Mouse (Mus musculus): ENCODE measurements around the gene Prickle3.
A peak's percentile ranks its signal among the peaks of the same experiment; 100 is the strongest.

Prickle3 gene

DNA sequence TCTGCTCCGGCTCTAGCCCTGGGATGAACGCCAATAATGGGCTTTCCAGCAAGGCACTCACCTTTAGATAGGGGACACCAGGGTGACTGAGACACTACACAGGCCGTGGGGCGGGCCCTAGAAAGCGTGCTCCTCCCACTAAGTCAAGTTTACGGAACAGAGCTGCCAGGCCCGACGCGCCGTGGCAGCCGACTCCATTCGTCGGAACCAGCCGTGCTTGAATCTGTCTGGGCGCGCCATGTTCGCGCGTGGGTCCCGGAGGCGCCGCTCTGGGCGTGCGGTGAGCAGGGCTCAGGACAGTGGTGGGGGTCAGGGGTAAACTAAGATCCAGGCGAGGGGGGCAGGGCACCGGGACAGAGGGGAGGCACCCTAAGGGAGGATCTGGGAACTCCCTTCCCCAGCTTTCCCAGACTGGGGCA lies at the start of gene Prickle3:
Gene Prickle3 (plus strand): TSS at position 40 of the 419 bp plus-strand sequence.
- DNase-seq (ENCODE audit: extremely low spot score, low read depth, low spot score) = no peak

DNA sequence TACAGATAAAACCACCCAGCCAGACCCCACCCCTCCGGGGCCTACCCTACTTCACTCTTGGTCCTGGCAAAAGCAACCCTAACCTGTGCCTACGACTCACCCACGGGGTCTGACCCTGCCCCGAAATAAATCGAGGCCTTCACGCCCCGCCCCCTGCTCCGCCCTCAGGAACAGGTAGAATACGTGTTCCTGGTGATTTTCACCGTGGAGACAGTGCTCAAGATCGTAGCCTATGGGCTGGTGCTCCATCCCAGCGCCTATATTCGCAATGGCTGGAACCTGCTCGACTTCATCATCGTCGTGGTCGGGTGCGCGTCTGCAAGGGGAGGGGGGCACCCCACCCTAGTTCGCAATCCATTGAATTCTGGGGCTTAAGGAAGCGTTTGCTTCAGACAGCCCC lies 47.0 kb upstream of the Prickle3 start:
- DNase-seq (ENCODE audit: extremely low spot score, low read depth, low spot score) = no peak

DNA sequence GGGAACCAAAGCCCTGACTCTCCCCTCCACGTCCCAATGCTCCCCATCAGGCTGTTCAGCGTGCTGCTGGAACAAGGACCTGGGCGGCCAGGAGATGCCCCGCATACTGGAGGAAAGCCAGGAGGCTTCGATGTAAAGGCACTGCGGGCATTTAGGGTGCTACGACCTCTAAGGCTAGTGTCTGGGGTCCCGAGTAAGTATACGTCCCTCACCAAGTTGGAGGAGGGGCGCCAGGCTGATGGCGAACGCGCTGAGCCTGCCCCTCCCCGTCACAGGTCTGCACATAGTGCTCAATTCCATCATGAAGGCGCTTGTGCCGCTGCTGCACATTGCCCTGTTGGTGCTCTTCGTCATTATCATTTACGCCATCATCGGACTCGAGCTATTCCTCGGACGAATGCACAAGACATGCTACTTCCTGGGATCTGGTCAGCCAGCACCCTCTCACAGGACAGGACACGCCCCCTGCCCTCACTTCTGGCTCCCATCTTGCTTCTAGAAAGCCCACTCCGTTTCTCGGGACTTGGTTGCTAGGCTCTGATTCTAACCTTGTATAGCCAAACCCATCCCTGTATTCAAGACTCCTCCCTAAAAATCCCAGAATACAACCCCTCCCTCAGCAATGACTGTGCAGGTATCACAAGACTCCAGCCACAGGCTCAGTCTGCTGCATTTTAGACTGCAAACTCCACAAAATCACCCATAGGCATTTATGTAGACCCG lies 46.4 kb upstream of the Prickle3 start:
- DNase-seq (ENCODE audit: extremely low spot score, low read depth, low spot score) = no peak

DNA sequence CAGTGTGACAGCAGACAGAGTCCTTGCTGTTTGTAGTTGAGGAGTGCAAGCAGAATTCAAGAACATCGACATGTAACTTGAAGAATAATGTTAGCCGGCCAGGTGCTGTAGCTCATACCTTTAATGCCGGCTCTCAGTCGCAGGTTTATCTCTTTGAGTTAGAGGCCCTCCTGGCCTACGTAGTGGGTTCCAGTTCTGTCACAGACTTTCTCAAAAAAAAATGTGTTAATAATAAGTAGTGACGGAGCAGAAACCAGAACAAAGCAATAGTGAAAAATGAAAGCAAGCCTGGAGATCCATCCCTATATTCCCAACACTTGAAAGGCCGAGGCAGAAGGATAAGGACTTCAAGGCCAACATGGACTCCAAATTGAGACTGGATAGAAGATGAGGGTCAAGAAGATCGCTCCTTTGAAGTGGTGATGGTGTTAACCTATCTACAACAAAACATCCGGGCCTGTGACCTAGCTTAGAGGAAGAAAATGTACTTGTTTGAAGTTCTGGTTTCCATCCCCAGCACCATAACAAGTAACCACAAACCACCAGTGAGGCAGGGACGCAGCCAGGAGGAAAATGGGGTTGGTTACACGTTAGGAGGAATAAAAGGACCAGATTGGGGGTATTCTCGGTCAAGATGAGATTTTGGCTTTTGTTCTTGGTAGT lies 39.0 kb upstream of the Prickle3 start:
- no peak for DNase-seq (ENCODE audit: extremely low spot score, low read depth, low spot score)

DNA sequence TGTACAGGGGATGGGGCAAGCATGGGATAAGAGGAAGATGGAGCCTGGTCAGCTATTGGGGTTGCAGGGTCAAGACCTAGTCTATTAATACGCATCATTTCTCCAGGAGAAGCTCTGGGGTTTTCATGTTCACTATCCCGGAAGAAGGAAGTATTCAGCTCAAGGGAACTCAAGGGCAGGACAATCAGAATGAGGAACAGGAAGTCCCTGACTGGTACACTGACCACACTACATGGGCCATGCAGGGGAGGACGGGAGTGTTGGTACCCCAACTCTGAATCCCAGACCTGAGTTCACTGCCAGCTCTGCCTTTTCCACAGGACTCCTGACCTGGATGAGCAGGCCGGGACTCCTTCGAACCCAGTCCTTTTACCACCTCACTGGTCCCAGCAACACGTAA lies 24.5 kb upstream of the Prickle3 start:
- no peak for DNase-seq (ENCODE audit: extremely low spot score, low read depth, low spot score)

DNA sequence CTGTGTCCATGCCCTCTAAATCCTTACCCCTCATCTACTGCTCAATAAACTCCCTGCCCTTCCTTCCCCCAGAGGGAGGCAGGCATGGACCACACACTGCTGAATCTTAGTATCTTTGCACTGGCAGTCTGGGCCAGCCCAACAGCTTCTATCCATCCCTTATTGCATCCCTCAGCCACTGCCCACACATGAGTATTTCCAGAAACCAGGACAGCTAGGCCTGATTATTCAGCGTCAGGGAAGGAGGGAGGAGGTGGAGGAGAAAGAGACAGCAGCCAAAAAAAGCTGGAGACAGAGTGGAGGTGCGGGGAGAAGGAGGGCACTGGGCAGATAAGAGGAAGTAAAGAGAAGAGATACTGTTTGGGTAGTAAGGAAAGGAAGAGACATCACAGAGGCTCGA lies 22.0 kb upstream of the Prickle3 start:
- DNase-seq (ENCODE audit: extremely low spot score, low read depth, low spot score) = no peak

DNA sequence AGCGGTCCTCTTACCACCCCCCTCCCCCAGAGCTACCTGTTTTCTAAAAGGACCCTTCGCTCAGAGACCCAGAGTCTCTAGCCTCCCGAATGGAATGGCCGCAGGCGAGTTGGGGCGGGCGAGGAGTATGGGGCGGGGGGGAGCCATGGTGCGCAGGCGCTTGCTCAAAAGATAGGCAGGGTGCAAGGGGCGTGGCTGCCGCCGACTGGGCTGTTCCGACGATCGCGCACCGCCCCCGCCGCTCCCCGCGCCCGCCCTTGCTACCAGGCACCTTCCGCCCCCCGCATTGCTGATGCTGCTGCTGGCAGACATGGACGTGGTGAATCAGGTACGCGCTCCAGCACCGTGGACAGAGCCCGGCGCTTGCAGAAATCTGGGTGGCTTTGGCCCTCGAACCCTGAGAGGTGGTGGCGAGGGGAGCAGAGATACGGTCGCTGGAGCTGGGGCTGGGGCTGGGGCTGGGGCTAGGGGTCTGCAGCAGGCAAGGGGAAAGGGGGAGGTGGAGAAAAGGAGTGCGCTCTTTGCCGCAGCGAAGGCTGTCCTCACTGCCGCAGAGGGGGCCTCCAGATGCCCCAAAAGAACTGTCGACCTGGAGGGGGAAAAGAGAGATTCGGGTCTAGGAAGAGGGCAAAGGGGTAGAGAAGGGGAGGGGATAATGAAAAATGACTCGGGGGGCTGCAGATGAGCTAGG lies 18.5 kb upstream of the Prickle3 start, which contains the start of gene Syp:
Gene Syp (plus strand): TSS at position 71 of the 691 bp plus-strand sequence.
- DNase-seq (ENCODE audit: extremely low spot score, low read depth, low spot score) = no peak

DNA sequence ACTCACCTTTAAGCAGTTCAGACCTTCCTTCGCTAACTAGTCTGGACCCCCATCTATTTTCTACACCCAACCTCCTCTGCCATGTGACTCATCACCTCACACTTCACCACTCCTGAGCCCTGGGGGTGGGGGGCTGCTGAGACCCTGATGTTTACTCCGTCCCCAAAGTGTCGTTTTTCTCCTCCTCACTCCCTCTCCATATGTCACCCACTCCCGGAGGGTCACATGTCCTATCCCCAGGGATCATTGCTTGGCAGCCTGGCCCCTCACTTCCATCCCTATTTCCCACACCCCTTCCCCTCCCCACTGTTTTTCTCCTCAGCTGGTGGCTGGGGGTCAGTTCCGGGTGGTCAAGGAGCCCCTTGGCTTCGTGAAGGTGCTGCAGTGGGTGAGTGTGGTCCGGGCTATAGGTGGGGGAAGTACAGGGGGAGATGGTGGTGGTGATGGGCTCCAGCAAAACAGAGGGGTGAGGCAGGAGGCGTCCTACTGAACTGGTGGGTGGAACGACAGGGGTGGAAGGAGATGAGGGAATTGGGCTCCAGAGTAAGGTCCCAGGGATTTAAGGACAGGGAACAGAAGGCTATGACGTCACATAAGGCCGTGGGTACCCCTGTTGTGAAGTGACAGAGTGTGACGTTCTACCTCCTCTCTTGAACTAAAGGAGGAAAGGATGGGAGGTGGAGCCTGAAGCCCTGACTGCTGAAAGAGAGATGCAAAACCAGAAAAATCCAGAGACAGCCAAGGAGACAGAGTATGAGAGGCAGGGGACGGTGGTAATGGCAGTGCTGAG lies 17.3 kb upstream of the Prickle3 start:
- DNase-seq (ENCODE audit: extremely low spot score, low read depth, low spot score) = no peak

DNA sequence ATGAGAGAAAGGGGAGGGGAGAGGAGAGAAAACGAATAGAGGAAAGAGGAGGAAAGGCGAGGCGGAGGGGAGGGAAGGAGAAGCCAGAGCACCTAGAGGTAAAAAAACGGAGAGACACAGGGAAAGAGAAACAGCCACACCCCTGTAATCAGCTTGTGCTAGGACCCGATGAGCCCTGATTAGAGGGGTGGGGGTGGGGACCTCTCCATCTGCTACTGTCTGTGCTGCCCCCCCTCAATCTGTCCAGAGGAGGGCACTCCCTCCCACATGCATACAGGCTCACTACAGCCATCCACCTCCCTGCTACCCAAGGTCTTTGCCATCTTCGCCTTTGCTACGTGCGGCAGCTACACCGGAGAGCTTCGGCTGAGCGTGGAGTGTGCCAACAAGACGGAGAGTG lies 16.3 kb upstream of the Prickle3 start:
- no peak for DNase-seq (ENCODE audit: extremely low spot score, low read depth, low spot score)

DNA sequence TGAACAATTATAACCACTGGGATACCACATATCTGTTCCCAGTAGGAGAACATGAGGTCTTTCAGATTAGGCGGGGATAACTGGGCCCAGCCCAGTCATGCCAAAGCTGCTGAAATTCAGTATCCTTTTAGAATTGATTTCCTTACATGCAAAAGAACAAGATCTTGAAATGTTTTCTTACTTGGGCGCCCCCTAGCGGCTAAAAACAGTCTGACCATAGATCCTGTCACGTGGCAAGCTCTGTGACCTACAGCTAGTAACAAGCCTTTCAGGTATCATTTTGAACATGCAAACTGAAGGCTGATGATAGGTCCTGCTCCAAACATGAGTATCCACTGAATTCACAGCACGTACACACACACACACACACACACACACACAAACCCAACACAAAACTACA lies 11.7 kb upstream of the Prickle3 start:
- no peak for DNase-seq (ENCODE audit: extremely low spot score, low read depth, low spot score)

DNA sequence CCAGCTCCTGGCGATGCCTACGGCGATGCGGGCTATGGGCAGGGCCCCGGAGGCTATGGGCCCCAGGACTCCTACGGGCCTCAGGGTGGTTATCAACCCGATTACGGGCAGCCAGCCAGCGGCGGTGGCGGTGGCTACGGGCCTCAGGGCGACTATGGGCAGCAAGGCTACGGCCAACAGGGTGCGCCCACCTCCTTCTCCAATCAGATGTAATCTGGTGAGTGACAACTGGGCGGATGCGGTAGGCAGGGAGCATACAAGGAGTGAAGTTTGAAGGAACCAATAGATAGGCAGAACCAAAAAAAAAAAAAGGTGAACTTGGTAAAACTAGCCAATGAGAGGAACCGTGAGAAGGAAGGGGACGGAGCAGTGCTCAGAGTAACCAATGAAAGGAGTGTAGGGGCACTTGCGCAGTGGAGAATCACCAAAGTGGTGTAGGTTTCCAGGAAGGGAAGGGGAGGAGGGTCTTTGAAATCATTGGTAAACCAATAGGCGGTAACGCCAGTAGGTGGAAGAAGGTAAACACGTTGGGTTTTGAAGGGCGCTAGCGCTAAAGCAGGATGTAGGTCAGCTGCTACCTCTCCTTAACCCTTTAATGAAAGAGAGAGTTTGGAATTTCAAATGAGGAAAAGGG lies 8.3 kb upstream of the Prickle3 start:
- DNase-seq (ENCODE audit: extremely low spot score, low read depth, low spot score) = peak; percentile 78

DNA sequence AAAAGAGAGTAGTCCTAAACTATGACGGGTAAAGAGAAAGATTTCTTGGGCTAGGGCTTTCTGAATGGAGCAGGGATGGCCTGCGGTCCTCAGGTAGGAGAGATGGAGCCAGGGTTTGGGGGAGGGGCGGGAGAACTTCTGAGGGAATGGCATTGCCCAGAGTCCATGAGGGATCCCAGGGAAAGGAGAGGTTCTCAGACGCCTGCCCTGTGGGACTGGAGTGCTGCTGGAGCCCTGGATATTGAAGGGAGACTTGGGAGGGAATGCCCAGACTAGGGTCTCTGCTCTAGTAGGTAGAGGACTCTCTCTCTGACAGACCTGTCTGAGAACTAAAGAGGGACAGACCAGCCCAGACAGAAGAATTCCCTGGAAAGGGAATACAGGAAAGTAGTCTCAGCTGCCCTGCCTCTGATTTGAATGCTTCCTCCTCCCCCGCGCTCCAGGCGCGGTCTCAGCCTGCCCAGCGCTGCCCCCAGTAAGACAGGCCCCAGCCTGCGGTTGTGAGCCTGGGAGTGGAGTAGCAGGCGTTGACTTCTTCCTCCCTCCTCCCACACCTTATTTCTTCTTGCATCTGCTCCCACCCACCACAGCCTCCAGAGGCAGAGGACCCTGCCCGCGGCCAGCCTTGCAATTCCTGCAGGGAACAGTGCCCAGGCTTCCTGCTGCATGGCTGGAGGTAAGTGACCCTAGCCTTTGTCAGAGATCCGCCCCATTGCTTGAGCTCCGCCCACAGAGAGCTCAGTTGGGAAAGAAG lies 1.1 kb downstream of the Prickle3 start:
- no peak for DNase-seq (ENCODE audit: extremely low spot score, low read depth, low spot score)

DNA sequence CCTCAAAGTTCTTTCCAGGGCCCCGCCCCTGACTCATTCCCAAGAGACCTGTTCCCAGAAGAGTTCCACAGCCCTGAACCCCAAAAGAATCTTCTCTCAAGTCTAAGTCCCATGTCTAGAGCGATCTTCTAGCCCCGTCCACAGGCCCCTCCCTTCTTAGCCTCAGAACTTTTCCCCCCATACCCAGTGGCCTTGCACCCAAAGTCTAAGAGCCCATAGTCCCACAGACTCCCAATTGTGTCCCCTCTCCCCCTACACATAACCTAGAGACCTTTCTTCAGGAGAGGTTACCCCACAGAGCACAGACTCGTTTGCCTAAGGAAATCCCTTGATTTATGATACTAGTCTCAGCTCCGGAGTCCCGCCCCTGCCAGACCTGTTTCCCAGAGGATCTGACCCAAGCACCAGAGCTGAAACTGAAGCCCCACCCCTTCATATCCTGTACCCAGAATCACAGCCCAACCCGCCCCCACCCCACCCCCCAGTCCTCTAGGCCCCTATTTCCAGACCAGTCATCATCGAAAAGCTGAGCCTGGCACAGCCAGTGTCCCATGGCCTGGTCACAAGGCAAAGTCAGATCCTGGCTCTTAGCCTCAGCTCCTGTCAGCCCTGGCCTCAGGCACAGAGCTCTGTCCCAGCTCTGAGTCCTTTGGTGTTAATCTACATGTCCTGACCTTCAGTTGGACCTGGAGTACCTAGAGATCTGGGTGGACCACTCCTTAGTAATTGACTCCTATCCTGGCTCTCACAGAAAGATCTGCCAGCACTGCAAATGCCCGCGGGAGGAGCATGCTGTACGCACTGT lies 1.9 kb downstream of the Prickle3 start:
- DNase-seq (ENCODE audit: extremely low spot score, low read depth, low spot score) = no peak

DNA sequence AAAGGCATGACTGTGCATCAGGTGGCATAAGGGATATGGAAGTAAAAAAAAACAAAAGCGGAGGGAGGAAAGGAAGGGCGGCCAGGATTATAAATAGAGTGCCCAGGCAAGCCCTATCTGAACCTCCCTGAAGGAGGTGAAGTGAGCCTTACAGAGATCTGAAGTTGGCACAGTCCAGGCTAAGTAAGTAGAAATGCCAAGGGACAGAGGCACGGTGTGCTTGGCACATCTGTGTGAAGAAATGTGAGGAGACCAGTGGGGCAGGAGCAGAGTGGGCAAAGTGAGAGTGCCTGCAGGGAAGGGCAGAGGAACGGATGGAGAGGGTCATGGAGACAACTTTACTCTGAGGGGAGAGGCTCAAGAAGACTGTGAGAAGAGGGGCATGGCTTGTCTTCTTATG lies 4.0 kb downstream of the Prickle3 start:
- DNase-seq (ENCODE audit: extremely low spot score, low read depth, low spot score) = no peak

DNA sequence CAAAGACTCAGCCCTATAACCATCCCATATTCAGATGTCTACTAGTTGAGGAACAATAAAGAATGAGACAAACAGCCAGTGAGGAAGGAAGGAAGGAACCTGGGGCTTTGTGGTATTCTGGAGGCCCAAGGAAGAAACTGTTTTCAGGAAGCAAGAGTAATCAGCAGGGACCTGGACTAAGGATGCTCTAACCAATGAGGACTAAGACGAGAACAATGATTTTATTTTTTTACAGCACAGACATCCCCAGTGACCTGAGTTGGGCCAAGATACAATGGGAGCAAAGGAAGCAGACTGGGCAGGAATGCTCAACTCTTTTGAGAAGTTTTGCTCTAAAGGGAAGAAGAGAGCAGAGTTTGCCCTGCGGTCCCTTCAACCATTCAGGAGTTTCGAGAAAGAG lies 5.9 kb downstream of the Prickle3 start:
- DNase-seq (ENCODE audit: extremely low spot score, low read depth, low spot score) = no peak

DNA sequence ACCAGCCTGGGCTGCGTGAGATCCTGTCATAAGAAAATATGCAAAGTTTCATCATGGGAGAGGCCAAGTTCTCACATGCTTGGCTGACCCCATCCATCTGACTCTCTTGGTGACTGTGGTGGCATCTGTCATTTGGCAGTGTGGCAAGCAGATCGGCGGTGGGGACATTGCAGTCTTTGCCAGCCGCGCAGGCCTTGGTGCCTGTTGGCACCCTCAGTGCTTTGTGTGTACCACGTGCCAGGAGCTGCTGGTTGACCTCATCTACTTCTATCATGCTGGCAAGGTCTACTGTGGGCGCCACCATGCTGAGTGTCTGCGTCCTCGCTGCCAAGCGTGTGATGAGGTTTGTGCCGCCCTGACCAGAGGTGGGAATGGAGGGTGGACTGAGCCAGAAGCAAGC lies 7.7 kb downstream of the Prickle3 start:
- DNase-seq (ENCODE audit: extremely low spot score, low read depth, low spot score) = no peak

DNA sequence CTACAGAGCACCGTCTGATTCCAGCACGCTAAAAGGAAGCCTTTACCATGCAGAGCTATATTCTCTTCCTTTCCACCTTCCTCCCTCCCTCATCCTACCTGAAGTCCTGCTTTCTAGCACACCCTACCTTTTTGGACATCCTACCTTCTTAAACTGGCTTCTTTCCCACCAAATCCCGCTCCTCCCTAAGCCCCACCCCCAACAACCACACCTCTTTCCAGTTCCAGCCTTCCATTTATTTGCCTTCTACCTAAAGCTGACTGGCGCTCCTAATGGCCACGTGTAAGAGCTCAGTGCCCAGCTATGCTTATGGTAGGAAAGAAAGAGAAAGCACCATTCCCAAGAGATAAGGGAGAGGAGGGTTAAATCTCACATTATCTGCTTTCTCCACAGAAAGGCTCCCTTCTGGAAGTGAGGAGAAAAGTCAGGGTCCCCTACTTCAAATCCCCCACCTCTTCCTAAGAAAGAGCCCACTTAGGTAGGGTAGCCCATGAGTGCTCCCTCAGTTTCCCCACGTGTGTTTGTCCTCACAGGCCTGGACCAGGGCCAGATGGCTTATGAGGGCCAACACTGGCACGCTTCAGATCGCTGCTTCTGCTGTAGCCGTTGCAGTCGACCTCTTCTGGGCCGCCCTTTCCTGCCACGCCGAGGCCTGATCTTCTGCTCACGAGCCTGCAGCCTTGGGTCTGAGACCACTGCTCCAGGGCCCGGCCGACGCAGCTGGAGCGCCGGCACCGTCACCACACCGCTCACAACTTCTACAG lies 8.9 kb downstream of the Prickle3 start:
- DNase-seq (ENCODE audit: extremely low spot score, low read depth, low spot score) = no peak

DNA sequence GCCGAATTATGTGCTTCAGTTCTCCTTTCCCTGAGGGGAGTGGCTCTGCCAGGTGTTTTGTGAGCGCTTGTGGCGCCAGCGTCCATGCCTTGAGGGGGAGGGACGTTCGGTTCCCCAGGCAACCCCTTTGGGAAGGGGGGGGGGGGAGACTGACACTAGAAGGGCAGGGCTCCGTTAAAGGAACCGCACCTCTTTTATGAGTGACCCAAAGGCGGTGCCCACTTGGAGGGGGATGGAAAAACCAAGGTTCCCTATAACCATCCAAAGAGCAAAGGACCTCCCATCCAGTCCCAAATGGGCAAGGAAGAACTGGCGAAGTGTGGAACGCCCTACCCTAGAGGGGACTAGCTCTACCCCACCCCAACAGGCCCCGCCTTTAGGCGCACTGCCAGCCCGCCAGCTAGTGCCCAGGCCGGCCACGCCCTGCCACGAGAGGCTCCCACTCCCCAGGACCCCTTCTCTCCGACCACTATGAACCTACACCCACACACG lies 13.4 kb downstream of the Prickle3 start:
- DNase-seq (ENCODE audit: extremely low spot score, low read depth, low spot score) = no peak
